Mouse (Mus musculus): Measurements from ENCODE around the gene Frem2. TPM values are rescaled to one million over a fixed set of nuclear protein-coding genes. Genes with fewer than 3 reads are reported as not detected.
A peak's percentile ranks its signal among the peaks of the same experiment; 100 is the strongest.

Frem2 gene
- total RNA-seq, 2 experiments from 2014 or later: 1.5 to 2.8 TPM

- DNase-seq: no peak
- intact Hi-C loops (cut with DNase I): no loop called here
Observed at GRCm38 (mm10) chr3:53623222-53623621, 33.9 kb downstream of the Frem2 start.

- no peak for DNase-seq
Observed at GRCm38 (mm10) chr3:53620978-53621377, 36.2 kb downstream of the Frem2 start.

GRCm38 (mm10) chr3:53620355-53620754 lies 36.8 kb downstream of the Frem2 start:
- no peak for DNase-seq
- intact Hi-C loops (cut with DNase I): no loop called here

More at GRCm38 (mm10) chr3:53620978-53621377, 36.2 kb downstream of the Frem2 start:
- intact Hi-C loops (cut with DNase I): no loop called here

GRCm38 (mm10) chr3:53611106-53611505 lies 46.0 kb downstream of the Frem2 start:
- intact Hi-C loops (cut with DNase I): no loop called here

GRCm38 (mm10) chr3:53609851-53610250 lies 47.3 kb downstream of the Frem2 start:
- no peak for DNase-seq
- intact Hi-C loops (cut with DNase I): no loop called here

More at GRCm38 (mm10) chr3:53611106-53611505, 46.0 kb downstream of the Frem2 start:
- no peak for DNase-seq

- no peak for DNase-seq
- intact Hi-C loops (cut with DNase I): no loop called here
Observed at GRCm38 (mm10) chr3:53600140-53600539, 57.0 kb downstream of the Frem2 start.

- no peak for DNase-seq
- intact Hi-C loops (cut with DNase I): no loop called here
Observed at GRCm38 (mm10) chr3:53599315-53599714, 57.8 kb downstream of the Frem2 start.

GRCm38 (mm10) chr3:53598153-53598800 lies 58.9 kb downstream of the Frem2 start:
- no peak for DNase-seq
- intact Hi-C loops (cut with DNase I): no loop called here

GRCm38 (mm10) chr3:53594471-53594870 lies 62.7 kb downstream of the Frem2 start:
- DNase-seq: no peak
- intact Hi-C loops (cut with DNase I): no loop called here

GRCm38 (mm10) chr3:53593718-53594117 lies 63.4 kb downstream of the Frem2 start:
- intact Hi-C loops (cut with DNase I): no loop called here
- no peak for DNase-seq

GRCm38 (mm10) chr3:53592036-53592435 lies 65.1 kb downstream of the Frem2 start:
- intact Hi-C loops (cut with DNase I): no loop called here
- no peak for DNase-seq

- intact Hi-C loops (cut with DNase I): loop anchor here (2.0 kb wide), 2 partner anchors 67 to 141 kb away; partner anchors contain the start of gene Frem2
- peak in 1 of 2 experiments; percentile 15 for DNase-seq
Observed at GRCm38 (mm10) chr3:53590139-53590621, 67.0 kb downstream of the Frem2 start.

- intact Hi-C loops (cut with DNase I): no loop called here
- DNase-seq: no peak
Observed at GRCm38 (mm10) chr3:53583248-53583647, 73.9 kb downstream of the Frem2 start.

GRCm38 (mm10) chr3:53580596-53581254 lies 76.4 kb downstream of the Frem2 start:
- intact Hi-C loops (cut with DNase I): no loop called here
- no peak for DNase-seq

GRCm38 (mm10) chr3:53579121-53579704 lies 77.9 kb downstream of the Frem2 start:
- DNase-seq: no peak
- intact Hi-C loops (cut with DNase I): no loop called here

GRCm38 (mm10) chr3:53576320-53577116 lies 80.6 kb downstream of the Frem2 start:
- DNase-seq: no peak
- intact Hi-C loops (cut with DNase I): no loop called here

- no peak for DNase-seq
- intact Hi-C loops (cut with DNase I): no loop called here
Observed at GRCm38 (mm10) chr3:53574123-53574522, 83.0 kb downstream of the Frem2 start.

- intact Hi-C loops (cut with DNase I): no loop called here
- no peak for DNase-seq
Observed at GRCm38 (mm10) chr3:53571663-53572062, 85.5 kb downstream of the Frem2 start.

GRCm38 (mm10) chr3:53564521-53564920 lies 92.6 kb downstream of the Frem2 start:
- intact Hi-C loops (cut with DNase I): no loop called here

GRCm38 (mm10) chr3:53563746-53564145 lies 93.4 kb downstream of the Frem2 start:
- peak in 1 of 2 experiments; percentile 20 for DNase-seq
- intact Hi-C loops (cut with DNase I): no loop called here

More at GRCm38 (mm10) chr3:53564521-53564920, 92.6 kb downstream of the Frem2 start:
- no peak for DNase-seq

- intact Hi-C loops (cut with DNase I): no loop called here
Observed at GRCm38 (mm10) chr3:53561813-53562212, 95.3 kb downstream of the Frem2 start.

More at GRCm38 (mm10) chr3:53561813-53562212, 95.3 kb downstream of the Frem2 start:
- no peak for DNase-seq

Data from gastrocnemius, postnatal 36 days (tissue).